In genomic region chr1:152936365-152936764, GRCm38 (mm10) we compare ENCODE assay signal across 13 mouse cellular contexts. TPM values are rescaled to one million over a fixed set of nuclear protein-coding genes. Genes with fewer than 3 reads are reported as not detected.
"Had no signal": no experiment of that assay in that cellular context is flagged by ENCODE, and none has a peak within 500 bp of the region (broad histone marks: within the 10 kb centered on the region; RNA-seq: fewer than 3 reads in every experiment).

No protein-coding gene starts in this region.

- H3K4me3 ChIP-seq: intestine, embryonic 15.5 days; kidney, embryonic 15.5 days; limb, embryonic 15.5 days; liver, embryonic 12.5 days; midbrain, embryonic 12.5 days; neural tube, embryonic 13.5 days had no signal

- H3K36me3 ChIP-seq: intestine, embryonic 15.5 days; kidney, embryonic 15.5 days; limb, embryonic 15.5 days; liver, embryonic 12.5 days; midbrain, embryonic 12.5 days; neural tube, embryonic 13.5 days had no signal

- H3K27me3 ChIP-seq: intestine, embryonic 15.5 days; kidney, embryonic 15.5 days; limb, embryonic 15.5 days; liver, embryonic 12.5 days; midbrain, embryonic 12.5 days; neural tube, embryonic 13.5 days had no signal

- H3K4me2 ChIP-seq: intestine, embryonic 15.5 days; kidney, embryonic 15.5 days; limb, embryonic 15.5 days; liver, embryonic 12.5 days; lung, embryonic 14.5 days; midbrain, embryonic 12.5 days; neural tube, embryonic 13.5 days had no signal

- H3K4me1 ChIP-seq: intestine, embryonic 15.5 days; limb, embryonic 15.5 days; liver, embryonic 12.5 days; midbrain, embryonic 12.5 days; neural tube, embryonic 13.5 days had no signal

- DNase-seq: kidney, adult 2 months; kidney, postnatal 14 days; layer of hippocampus, adult 9-11 months; layer of hippocampus, postnatal 36 days; lung, embryonic 14.5 days; lung, postnatal 10 days; lung, postnatal 4 days had no signal

- H3K9ac ChIP-seq: intestine, embryonic 15.5 days; kidney, embryonic 15.5 days; limb, embryonic 15.5 days; liver, embryonic 12.5 days; lung, embryonic 14.5 days; midbrain, embryonic 12.5 days; neural tube, embryonic 13.5 days had no signal

- H3K27ac ChIP-seq: intestine, embryonic 15.5 days; kidney, embryonic 15.5 days; limb, embryonic 15.5 days; liver, embryonic 12.5 days; midbrain, embryonic 12.5 days; neural tube, embryonic 13.5 days had no signal

- H3K9me3 ChIP-seq: intestine, embryonic 15.5 days; kidney, embryonic 15.5 days; limb, embryonic 15.5 days; liver, embryonic 12.5 days; midbrain, embryonic 12.5 days had no signal

- ATAC-seq: intestine, embryonic 15.5 days; liver, embryonic 12.5 days had no signal

RNA-seq across cellular contexts. Expression of gene Nmnat2, which starts 18.4 kb away (rescaled TPM):
- polyA plus RNA-seq: liver, embryonic 12.5 days had no signal
